Mouse (Mus musculus): ENCODE results near the gene Scgb1b20. TPM values are rescaled to one million over a fixed set of nuclear protein-coding genes. Genes with fewer than 3 reads are reported as not detected.
"Not testable (repeated sequence)": the region's sequence is repeated elsewhere in the genome, so short reads cannot be mapped to it uniquely, and the experiment has no call there.

Gene Scgb1b20
- total RNA-seq (2015), result not detected in 2 replicates
- not detected in 2 replicates for total RNA-seq (2017)

DNA sequence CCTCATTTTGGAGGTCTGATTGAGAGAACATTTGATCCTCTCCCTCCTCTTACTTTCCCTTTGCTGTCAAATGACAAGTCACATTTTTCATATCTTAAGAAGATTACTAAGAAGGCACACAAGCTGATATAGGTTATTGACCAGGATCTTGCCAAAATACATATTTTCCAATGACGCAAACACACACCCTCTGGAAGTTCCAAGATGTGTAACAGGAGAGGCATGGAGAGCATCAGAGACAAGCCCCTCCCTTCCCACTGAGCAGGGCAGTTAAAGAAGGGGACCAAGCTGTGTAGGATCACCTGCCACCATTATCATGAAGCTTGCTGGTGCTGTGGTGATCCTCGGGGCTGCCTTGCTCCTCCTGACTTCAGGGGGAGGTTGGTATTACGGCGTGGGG, at the start of gene Scgb1b20:
TSS of gene Scgb1b20 (plus strand) at position 301 of the 400 bp plus-strand sequence.
- ATAC-seq (replicated peaks; ENCODE audit: poor library complexity), result not testable (repeated sequence)

DNA sequence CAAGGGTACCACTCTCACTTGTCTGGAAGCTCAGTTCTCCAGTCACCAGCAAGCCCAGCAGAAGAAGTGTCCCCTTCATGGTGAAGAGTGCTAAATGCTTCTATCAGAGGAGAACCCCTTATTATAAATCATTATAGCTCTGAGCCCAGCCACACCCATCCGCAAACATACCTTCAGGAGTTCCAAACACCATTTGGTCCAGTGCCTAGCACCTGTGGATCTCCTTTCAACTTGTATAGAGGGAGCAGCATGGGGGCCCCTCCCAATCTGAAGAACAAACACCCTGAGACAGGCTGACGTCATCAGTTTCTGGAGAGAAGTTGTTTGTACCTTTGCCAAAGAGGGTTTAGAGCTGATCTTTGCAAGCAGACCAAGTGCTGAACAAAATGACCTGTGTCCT, 6.8 kb upstream of the Scgb1b20 start, which contains the start of gene Scgb2b20:
TSS of gene Scgb2b20 (minus strand) at position 101 of the 400 bp plus-strand sequence.
- not testable (repeated sequence) for ATAC-seq (replicated peaks; ENCODE audit: poor library complexity)

DNA sequence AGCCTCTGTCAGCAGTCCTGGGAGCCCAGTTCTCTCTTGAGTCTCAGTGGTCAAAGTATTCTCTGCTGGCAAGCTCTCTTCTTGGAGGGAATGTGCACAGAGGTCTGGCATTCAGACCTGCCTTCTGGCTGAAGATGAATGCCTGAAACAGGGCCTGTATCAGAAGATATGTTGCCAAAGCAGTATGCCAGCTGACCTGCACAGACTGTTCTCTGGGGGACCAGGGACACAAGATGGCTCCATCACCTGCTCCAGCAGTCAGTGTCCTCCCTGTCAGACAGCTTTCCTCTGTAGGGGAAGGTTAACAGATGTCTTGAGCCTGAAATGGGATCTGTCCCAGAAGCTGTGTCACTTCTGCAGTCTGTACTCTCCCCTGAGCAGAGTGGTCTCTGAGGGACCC, 26.7 kb downstream of the Scgb1b20 start:
- not testable (repeated sequence) for ATAC-seq (replicated peaks; ENCODE audit: poor library complexity)

DNA sequence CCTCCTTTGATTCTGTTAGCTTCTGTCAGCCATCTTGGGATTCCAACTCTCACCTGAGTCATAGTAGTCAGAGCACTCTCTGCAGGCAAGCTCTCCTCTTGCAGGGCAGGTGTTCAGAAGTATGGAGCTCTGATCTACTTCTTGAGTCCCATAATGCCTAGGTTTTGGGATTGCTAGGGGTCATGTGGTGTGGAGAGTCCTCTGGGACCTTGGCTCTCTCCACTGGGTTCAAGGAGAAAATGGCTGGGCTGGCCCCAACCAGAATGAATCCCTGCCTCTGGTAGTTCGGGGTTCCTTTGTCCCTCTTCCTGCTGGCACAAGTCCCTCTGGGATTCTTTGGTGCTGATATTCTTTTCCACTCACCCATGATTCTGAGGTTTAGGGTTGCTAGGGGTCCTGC, 28.6 kb downstream of the Scgb1b20 start:
- ATAC-seq (replicated peaks; ENCODE audit: poor library complexity), result no peak

DNA sequence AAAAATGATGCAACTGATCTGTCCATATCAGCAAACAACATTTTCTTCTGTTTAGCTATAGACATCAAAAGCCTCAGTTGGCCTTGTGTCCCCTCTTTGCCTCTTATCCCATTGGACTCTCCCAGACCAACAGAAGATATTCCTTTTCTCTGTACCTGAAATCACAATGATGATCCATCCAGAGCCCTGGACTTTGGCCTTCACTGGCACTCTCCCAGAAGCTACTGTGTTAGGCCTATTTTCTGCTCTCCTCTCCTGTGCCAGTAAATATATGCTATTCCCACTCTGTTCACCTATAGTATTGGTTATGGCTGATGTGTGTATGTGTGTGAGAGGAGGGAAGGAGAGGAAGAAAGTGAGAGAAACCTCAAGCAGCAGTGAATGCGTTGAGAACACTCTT, 36.6 kb downstream of the Scgb1b20 start:
- ATAC-seq (replicated peaks; ENCODE audit: poor library complexity), result not testable (repeated sequence)

Other genes starting within 250 kb of the Scgb1b20 start
- not detected in 2 replicates for gene Scgb2b18, start 199.4 kb upstream of the Scgb1b20 start, total RNA-seq (2015)
- not detected in 2 replicates for gene Scgb2b18, start 199.4 kb upstream of the Scgb1b20 start, total RNA-seq (2017)
- not detected in 2 replicates for gene Scgb1b18, start 187.7 kb upstream of the Scgb1b20 start, total RNA-seq (2015)
- not detected in 2 replicates for gene Scgb1b18, start 187.7 kb upstream of the Scgb1b20 start, total RNA-seq (2017)
- gene Scgb2b19, start 92.9 kb upstream of the Scgb1b20 start, total RNA-seq (2015), result not detected in 2 replicates
- not detected in 2 replicates for gene Scgb2b19, start 92.9 kb upstream of the Scgb1b20 start, total RNA-seq (2017)
- not detected in 2 replicates for gene Scgb1b19, start 85.9 kb upstream of the Scgb1b20 start, total RNA-seq (2015)
- not detected in 2 replicates for gene Scgb1b19, start 85.9 kb upstream of the Scgb1b20 start, total RNA-seq (2017)
- not detected in 2 replicates for gene Scgb2b20, start 6.9 kb upstream of the Scgb1b20 start, total RNA-seq (2015)
- gene Scgb2b20, start 6.9 kb upstream of the Scgb1b20 start, total RNA-seq (2017), result not detected in 2 replicates
- not detected in 2 replicates for gene Scgb2b21, start 147.2 kb downstream of the Scgb1b20 start, total RNA-seq (2015)
- not detected in 2 replicates for gene Scgb2b21, start 147.2 kb downstream of the Scgb1b20 start, total RNA-seq (2017)